Mouse (Mus musculus): Measurements from ENCODE around the gene Tekt5. TPM values are rescaled to one million over a fixed set of nuclear protein-coding genes. Genes with fewer than 3 reads are reported as not detected.
A peak's percentile ranks its signal among the peaks of the same experiment; 100 is the strongest.

Gene Tekt5
- polyA plus RNA-seq, 1 experiment from 2014 or later = 0.15 TPM

DNA sequence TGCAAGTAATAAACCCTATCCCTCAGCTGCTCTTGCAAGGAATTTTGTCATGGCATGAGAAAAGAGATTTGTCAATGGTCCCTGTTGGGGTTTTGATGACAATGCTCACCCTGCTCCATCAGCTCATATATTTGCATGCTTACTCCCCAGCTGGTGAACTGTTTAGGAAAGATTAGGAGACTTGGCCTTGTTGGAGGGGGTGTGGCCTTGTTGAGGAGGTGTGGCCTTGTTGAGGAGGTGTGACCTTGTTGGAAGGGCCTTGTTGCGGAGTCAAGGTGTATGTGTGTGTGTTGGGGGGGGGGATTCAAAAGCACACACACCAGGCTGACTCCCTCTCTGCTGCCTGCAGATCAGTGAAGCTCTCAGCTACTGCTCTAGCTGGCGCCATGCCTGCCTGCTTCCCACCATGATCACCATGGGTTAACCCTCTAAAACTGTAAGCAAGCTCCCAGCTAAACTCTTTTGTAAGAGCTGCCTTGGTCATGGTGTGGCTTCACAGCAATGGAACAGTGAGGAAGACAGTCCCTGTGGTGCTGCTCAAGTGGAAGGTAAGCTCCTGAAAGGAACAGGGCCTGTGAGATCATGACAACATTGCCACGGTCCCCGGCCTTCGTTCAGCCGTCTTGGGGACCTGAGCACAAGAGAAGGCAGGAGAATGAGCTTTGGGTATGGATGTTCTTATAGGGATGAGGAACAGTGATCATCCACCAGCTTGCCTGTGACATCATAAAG is 6.5 kb downstream of the Tekt5 start:
- H3K4me1 ChIP-seq (replicated peaks; ENCODE audit: control insufficient read depth, insufficient read depth, low read length) = no peaks in the 10 kb centered on the region
- H3K4me2 ChIP-seq (replicated peaks; ENCODE audit: low read depth, low read length) = no peak overlapping the region
- no peak overlapping the region for H3K9ac ChIP-seq (ENCODE audit: low read depth, low read length)
- WGBS = 88% methylated on average over 6 of the region's 6 CpGs
- ATAC-seq (ENCODE audit: low FRiP score) (no peak), DNase-seq (ENCODE audit: low spot score) (no peak)
- no peaks in the 10 kb centered on the region for H3K36me3 ChIP-seq (ENCODE audit: control insufficient read depth, insufficient read depth, low read length)
- no peaks in the 10 kb centered on the region for H3K9me3 ChIP-seq (ENCODE audit: control insufficient read depth, low read length)
- no peak overlapping the region for H3K27ac ChIP-seq (ENCODE audit: low read depth, low read length)
- no peak overlapping the region for H3K4me3 ChIP-seq (ENCODE audit: low read depth, low read length)
- H3K27me3 ChIP-seq (ENCODE audit: control insufficient read depth, insufficient read depth, low read length) = no peaks in the 10 kb centered on the region

DNA sequence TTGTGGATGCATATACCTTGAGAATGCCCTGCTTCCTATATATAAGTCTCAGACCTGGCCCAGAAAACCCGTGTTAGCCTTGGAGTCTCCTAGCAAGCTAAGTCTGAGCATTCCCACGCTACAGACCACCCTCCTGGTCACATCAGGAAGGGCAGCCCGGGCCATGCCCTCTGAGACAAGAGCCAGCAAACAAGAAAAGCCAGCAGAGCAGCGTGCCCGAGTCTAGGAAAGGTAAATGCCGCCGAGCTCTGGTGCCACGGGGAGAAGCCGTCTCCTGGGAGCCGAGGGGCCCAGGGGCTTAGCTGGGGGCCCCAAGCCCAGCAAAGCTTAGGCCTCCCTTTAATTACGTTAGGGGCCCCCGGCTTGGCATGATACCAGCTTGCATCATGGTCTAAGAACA is 10.0 kb downstream of the Tekt5 start:
- H3K27me3 ChIP-seq (ENCODE audit: control insufficient read depth, insufficient read depth, low read length) = no peaks in the 10 kb centered on the region
- H3K4me3 ChIP-seq (ENCODE audit: low read depth, low read length) = no peak overlapping the region
- H3K4me1 ChIP-seq (replicated peaks; ENCODE audit: control insufficient read depth, insufficient read depth, low read length) = no peaks in the 10 kb centered on the region
- no peaks in the 10 kb centered on the region for H3K9me3 ChIP-seq (ENCODE audit: control insufficient read depth, low read length)
- no peak overlapping the region for H3K9ac ChIP-seq (ENCODE audit: low read depth, low read length)
- no peak overlapping the region for H3K27ac ChIP-seq (ENCODE audit: low read depth, low read length)
- no peak overlapping the region for H3K4me2 ChIP-seq (replicated peaks; ENCODE audit: low read depth, low read length)
- ATAC-seq (ENCODE audit: low FRiP score) (no peak), DNase-seq (ENCODE audit: low spot score) (no peak)
- no peaks in the 10 kb centered on the region for H3K36me3 ChIP-seq (ENCODE audit: control insufficient read depth, insufficient read depth, low read length)
- 83% methylated on average over 12 of the region's 12 CpGs for WGBS

DNA sequence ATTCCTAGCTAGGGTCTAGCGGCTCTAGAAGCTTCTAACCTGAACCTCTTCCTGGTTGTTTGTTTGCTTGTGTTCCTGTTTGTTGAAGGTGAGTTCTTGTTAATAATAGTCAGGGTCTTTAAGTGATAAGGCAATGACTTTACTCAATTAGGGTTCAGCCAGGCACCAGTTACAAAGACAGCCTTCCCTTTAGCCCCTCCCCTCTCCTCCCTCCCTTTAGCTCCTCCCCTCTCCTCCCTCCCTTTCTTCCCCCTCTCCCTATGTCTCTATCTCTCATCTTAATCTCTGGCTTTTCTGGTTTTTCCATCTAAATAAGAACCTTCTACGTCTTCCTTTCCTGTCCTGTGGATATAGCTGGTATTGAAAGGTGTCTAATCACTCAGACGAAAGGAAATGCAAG is 10.7 kb downstream of the Tekt5 start:
- H3K4me1 ChIP-seq (replicated peaks; ENCODE audit: control insufficient read depth, insufficient read depth, low read length) = no peaks in the 10 kb centered on the region
- no peak for DNase-seq (ENCODE audit: low spot score)
- no peaks in the 10 kb centered on the region for H3K36me3 ChIP-seq (ENCODE audit: control insufficient read depth, insufficient read depth, low read length)
- ATAC-seq (ENCODE audit: low FRiP score) = no peak
- H3K27ac ChIP-seq (ENCODE audit: low read depth, low read length) = no peak overlapping the region
- H3K4me2 ChIP-seq (replicated peaks; ENCODE audit: low read depth, low read length) = no peak overlapping the region
- WGBS = 70% methylated on average over 3 of the region's 3 CpGs
- H3K9me3 ChIP-seq (ENCODE audit: control insufficient read depth, low read length) = no peaks in the 10 kb centered on the region
- H3K27me3 ChIP-seq (ENCODE audit: control insufficient read depth, insufficient read depth, low read length) = no peaks in the 10 kb centered on the region
- H3K4me3 ChIP-seq (ENCODE audit: low read depth, low read length) = no peak overlapping the region
- H3K9ac ChIP-seq (ENCODE audit: low read depth, low read length) = no peak overlapping the region

DNA sequence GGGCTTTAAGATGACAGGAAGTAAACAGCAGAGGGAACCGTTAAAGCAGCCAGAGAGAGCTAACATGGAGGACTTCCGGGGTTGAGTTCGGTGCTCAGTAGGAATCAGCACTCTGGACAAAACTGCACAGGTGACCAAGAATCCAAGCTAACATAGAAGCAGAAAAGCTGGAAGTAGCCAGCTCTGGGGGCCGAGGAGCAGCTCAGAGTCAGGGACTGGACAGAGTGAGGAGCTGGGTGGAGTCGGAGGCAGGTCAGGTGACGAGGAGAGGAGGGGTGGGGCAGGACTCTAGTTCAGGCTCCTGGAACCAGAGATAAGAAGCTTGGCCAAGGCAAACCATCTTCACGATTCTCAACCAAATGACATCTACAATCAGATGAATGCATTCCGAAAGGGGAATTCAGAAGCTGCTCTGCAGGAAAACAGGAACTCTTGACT is 11.2 kb downstream of the Tekt5 start:
- H3K4me1 ChIP-seq (replicated peaks; ENCODE audit: control insufficient read depth, insufficient read depth, low read length) = no peaks in the 10 kb centered on the region
- H3K9me3 ChIP-seq (ENCODE audit: control insufficient read depth, low read length) = no peaks in the 10 kb centered on the region
- WGBS = 29% methylated on average over 8 of the region's 8 CpGs
- DNase-seq (ENCODE audit: low spot score) (no peak), ATAC-seq (ENCODE audit: low FRiP score) (no peak)
- no peak overlapping the region for H3K9ac ChIP-seq (ENCODE audit: low read depth, low read length)
- H3K36me3 ChIP-seq (ENCODE audit: control insufficient read depth, insufficient read depth, low read length) = no peaks in the 10 kb centered on the region
- no peak overlapping the region for H3K4me2 ChIP-seq (replicated peaks; ENCODE audit: low read depth, low read length)
- no peak overlapping the region for H3K4me3 ChIP-seq (ENCODE audit: low read depth, low read length)
- no peaks in the 10 kb centered on the region for H3K27me3 ChIP-seq (ENCODE audit: control insufficient read depth, insufficient read depth, low read length)
- H3K27ac ChIP-seq (ENCODE audit: low read depth, low read length) = no peak overlapping the region

DNA sequence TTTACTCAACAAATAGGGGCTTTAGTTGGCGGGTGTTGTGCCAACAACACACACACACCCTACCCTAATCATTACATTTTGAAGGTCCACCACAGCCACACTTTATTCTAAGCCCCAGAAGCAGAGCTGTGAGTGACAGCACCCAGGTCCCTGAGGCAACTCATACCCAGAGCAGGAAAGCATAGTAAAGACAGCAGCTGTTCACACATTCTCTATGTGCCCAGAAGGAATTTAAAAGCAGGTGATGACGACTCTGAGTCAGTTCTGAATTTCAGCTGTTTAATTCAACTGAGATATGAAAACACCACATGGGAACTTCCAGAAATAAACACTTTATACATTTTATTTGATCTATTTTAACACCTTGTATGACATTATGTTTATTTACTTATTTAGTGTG is 15.8 kb downstream of the Tekt5 start:
- no peak overlapping the region for H3K4me2 ChIP-seq (replicated peaks; ENCODE audit: low read depth, low read length)
- DNase-seq (ENCODE audit: low spot score) = no peak
- H3K9me3 ChIP-seq (ENCODE audit: control insufficient read depth, low read length) = no peaks in the 10 kb centered on the region
- no peak for ATAC-seq (ENCODE audit: low FRiP score)
- no peak overlapping the region for H3K9ac ChIP-seq (ENCODE audit: low read depth, low read length)
- H3K4me3 ChIP-seq (ENCODE audit: low read depth, low read length) = no peak overlapping the region
- WGBS = 68% methylated on average over 2 of the region's 2 CpGs
- H3K4me1 ChIP-seq (replicated peaks; ENCODE audit: control insufficient read depth, insufficient read depth, low read length) = peaks cover under 1% of the 10 kb centered on the region; the same call in 1 of the 2 replicates
- no peak overlapping the region for H3K27ac ChIP-seq (ENCODE audit: low read depth, low read length)
- H3K36me3 ChIP-seq (ENCODE audit: control insufficient read depth, insufficient read depth, low read length) = no peaks in the 10 kb centered on the region
- no peaks in the 10 kb centered on the region for H3K27me3 ChIP-seq (ENCODE audit: control insufficient read depth, insufficient read depth, low read length)

DNA sequence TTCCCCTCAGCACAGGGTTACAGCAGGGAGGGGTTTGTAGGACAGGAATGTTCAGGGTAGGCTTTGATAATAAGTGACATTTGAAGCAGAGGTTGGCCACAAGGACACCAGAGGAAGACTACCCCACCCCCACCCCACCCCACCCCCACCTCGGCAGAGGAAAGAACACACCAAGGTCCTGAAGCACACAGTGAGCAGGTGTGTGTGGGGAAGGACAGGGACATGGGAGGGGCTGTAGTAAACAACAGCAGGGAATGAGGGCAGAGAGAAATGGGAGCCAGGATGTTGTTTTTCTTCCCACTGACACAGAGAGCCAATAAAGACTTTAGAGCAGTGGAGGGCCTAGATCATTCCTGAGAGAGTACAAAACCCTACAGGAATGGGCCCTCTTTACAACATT is 18.0 kb downstream of the Tekt5 start:
- ATAC-seq (ENCODE audit: low FRiP score) (no peak), DNase-seq (ENCODE audit: low spot score) (no peak)
- Histone ChIP-seq H3K9me3 (ENCODE audit: control insufficient read depth, low read length) (no peaks in the 10 kb centered on the region), H3K4me3 (ENCODE audit: low read depth, low read length) (no peak overlapping the region), H3K4me2 (replicated peaks; ENCODE audit: low read depth, low read length) (no peak overlapping the region), H3K9ac (ENCODE audit: low read depth, low read length) (no peak overlapping the region), H3K4me1 (replicated peaks; ENCODE audit: control insufficient read depth, insufficient read depth, low read length) (peaks cover 3% of the 10 kb centered on the region; the same call in 1 of the 2 replicates), H3K36me3 (ENCODE audit: control insufficient read depth, insufficient read depth, low read length) (no peaks in the 10 kb centered on the region), H3K27me3 (ENCODE audit: control insufficient read depth, insufficient read depth, low read length) (no peaks in the 10 kb centered on the region), H3K27ac (ENCODE audit: low read depth, low read length) (no peak overlapping the region)
- WGBS = 67% methylated on average over 1 of the region's 1 CpGs

DNA sequence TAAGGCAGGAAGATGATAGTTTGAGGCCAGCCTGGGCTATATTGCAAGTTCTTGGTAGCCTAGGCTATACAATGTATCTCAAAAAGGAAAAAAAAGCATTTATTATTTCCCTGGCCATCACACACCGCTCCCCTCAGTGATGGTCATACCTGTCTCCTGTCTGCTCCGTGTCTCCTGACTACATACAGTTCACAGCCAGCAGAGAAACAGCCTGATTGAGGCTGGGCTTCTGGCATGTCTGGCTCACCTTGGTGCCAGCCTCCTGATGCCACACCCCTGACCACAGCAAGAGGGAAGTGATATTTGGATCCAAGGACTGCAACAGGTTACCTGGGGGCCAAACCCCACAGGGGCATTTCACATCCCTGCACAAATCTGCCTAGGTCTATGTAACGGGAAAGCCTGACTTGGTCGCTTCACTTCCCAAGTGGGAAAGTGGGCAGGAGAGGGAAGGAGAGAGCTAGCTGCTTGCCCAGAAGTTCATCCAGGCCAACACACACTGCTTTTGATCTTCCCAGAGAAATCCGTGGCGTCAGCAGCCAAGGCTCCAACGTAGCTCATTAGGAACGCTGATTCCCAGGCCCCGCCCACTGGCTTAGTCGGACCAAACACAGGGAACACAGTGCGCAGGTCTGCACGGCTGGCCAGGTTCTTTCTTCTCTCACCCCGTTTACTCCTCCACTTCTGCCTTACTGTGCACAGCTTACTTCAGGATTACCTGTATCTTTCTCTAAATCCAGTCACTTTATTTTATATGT is 20.9 kb downstream of the Tekt5 start:
- WGBS = 30% methylated on average over 13 of the region's 13 CpGs
- Histone ChIP-seq H3K36me3 (ENCODE audit: control insufficient read depth, insufficient read depth, low read length) (no peaks in the 10 kb centered on the region), H3K4me3 (ENCODE audit: low read depth, low read length) (no peak overlapping the region), H3K9ac (ENCODE audit: low read depth, low read length) (peak overlapping the region; percentile 20; the same call in 1 of the 2 replicates), H3K4me1 (replicated peaks; ENCODE audit: control insufficient read depth, insufficient read depth, low read length) (peaks cover 3% of the 10 kb centered on the region; the same call in 1 of the 2 replicates), H3K4me2 (replicated peaks; ENCODE audit: low read depth, low read length) (peak overlapping the region; percentile 22), H3K9me3 (ENCODE audit: control insufficient read depth, low read length) (no peaks in the 10 kb centered on the region), H3K27ac (ENCODE audit: low read depth, low read length) (no peak overlapping the region), H3K27me3 (ENCODE audit: control insufficient read depth, insufficient read depth, low read length) (no peaks in the 10 kb centered on the region)
- ATAC-seq (ENCODE audit: low FRiP score) (peak; percentile 73; the same call in 1 of the 2 replicates), DNase-seq (ENCODE audit: low spot score) (peak; percentile 72)

DNA sequence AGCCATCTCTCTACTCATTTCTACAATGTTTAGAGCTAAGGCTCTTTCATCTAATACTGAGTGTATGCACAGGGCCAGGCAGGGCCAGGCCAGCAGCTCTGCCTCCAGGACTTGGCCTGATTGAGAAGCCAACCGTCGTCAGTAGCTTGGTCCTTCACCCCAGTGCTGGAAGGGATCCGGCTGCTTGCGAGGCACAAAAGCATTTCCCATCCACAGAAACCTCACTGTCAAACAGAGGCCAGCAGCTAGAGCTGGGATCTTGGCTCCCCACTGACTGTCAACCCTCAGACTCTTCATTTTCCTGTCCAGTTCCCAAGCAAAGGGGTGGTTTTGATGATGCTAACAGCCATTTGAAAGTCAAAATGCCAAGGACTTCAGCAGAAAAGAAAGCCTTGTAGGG is 22.9 kb downstream of the Tekt5 start:
- DNase-seq (ENCODE audit: low spot score) (no peak), ATAC-seq (ENCODE audit: low FRiP score) (no peak)
- Histone ChIP-seq H3K27ac (ENCODE audit: low read depth, low read length) (no peak overlapping the region), H3K4me1 (replicated peaks; ENCODE audit: control insufficient read depth, insufficient read depth, low read length) (peaks cover 3% of the 10 kb centered on the region; the same call in 1 of the 2 replicates), H3K9me3 (ENCODE audit: control insufficient read depth, low read length) (no peaks in the 10 kb centered on the region), H3K4me2 (replicated peaks; ENCODE audit: low read depth, low read length) (no peak overlapping the region), H3K4me3 (ENCODE audit: low read depth, low read length) (no peak overlapping the region), H3K9ac (ENCODE audit: low read depth, low read length) (no peak overlapping the region), H3K27me3 (ENCODE audit: control insufficient read depth, insufficient read depth, low read length) (no peaks in the 10 kb centered on the region), H3K36me3 (ENCODE audit: control insufficient read depth, insufficient read depth, low read length) (no peaks in the 10 kb centered on the region)
- WGBS = 84% methylated on average over 4 of the region's 4 CpGs

DNA sequence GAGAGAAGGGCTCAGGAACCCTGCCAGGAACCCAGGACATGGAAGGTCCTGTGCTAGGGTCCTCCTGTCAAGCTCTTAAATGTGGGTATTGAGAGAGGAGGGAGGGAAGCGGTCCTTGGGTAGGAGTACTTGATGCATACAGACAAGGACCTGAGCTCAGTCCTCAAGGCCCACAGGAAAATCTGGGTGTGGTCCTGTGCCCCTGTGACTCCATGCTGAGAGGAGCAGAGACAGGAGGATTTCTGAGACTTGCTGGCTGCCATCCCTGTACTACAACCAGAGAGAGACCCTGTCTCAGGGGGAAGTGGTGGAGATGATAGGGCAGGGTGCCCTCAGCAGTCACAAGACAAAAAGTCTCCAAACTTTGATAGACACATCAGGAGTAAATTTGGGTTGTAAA is 25.3 kb downstream of the Tekt5 start:
- H3K4me3 ChIP-seq (ENCODE audit: low read depth, low read length) = no peak overlapping the region
- ATAC-seq (ENCODE audit: low FRiP score) = no peak
- WGBS = 91% methylated on average over 1 of the region's 1 CpGs
- H3K4me2 ChIP-seq (replicated peaks; ENCODE audit: low read depth, low read length) = no peak overlapping the region
- H3K9ac ChIP-seq (ENCODE audit: low read depth, low read length) = no peak overlapping the region
- peaks cover 3% of the 10 kb centered on the region; the same call in 1 of the 2 replicates for H3K4me1 ChIP-seq (replicated peaks; ENCODE audit: control insufficient read depth, insufficient read depth, low read length)
- H3K9me3 ChIP-seq (ENCODE audit: control insufficient read depth, low read length) = no peaks in the 10 kb centered on the region
- no peaks in the 10 kb centered on the region for H3K36me3 ChIP-seq (ENCODE audit: control insufficient read depth, insufficient read depth, low read length)
- no peak for DNase-seq (ENCODE audit: low spot score)
- H3K27me3 ChIP-seq (ENCODE audit: control insufficient read depth, insufficient read depth, low read length) = no peaks in the 10 kb centered on the region
- H3K27ac ChIP-seq (ENCODE audit: low read depth, low read length) = no peak overlapping the region

All from hindbrain, embryonic 11.5 days (tissue).